Mouse (Mus musculus) layer of hippocampus, adult 2 months (tissue): ENCODE measurements around the gene Snx13. TPM values are rescaled to one million over a fixed set of nuclear protein-coding genes. Genes with fewer than 3 reads are reported as not detected.
A peak's percentile ranks its signal among the peaks of the same experiment; 100 is the strongest.

Experiments used
- DNase-seq, 2 experiments: peaks; one replicate each; pipeline ENCODE4 v3.0.0; 2022; ENCODE audit warnings: low spot score in 2 of 2
- H3K27ac ChIP-seq: fragments of 200-600 bp; 2 replicates; pipeline ENCODE4 v1.8.1; 2022
- H3K4me3 ChIP-seq: fragments of 200-600 bp; 2 replicates; pipeline ENCODE4 v1.8.1; 2022; ENCODE audit warnings: mild to moderate bottlenecking
- CTCF ChIP-seq: fragments of 200-600 bp; conservative IDR thresholded peaks from 2 replicates; pipeline ENCODE4 v1.8.1; 2022; ENCODE audit warnings: antibody characterized with exemption, mild to moderate bottlenecking, moderate library complexity
- long read RNA-seq, 2 experiments: library from polyadenylated mRNA; stranded (forward); transcript quantifications; one replicate each; pipeline ENCODE4 v2.0.0; 2021; ENCODE audit warnings: borderline mapping rate in 2 of 2
- total RNA-seq, 2 experiments: library from RNA; stranded (reverse); gene quantifications; 2 replicates each; pipeline ENCODE4 v1.2.3; 2021

Snx13 gene
- 10 to 100 TPM; 62.0 to 62.1 TPM for total RNA-seq
- long read RNA-seq, experiment 1, full-length matches to known transcripts: 25 of 38 reads
- long read RNA-seq, experiment 1, partial matches to known transcripts: 2 of 38 reads
- long read RNA-seq, experiment 1, other reads (novel, unspliced or antisense): 11 of 38 reads
- long read RNA-seq, experiment 2, full-length matches to known transcripts: 42 of 52 reads
- long read RNA-seq, experiment 2, partial matches to known transcripts: 1 of 52 reads
- long read RNA-seq, experiment 2, other reads (novel, unspliced or antisense): 9 of 52 reads

DNA sequence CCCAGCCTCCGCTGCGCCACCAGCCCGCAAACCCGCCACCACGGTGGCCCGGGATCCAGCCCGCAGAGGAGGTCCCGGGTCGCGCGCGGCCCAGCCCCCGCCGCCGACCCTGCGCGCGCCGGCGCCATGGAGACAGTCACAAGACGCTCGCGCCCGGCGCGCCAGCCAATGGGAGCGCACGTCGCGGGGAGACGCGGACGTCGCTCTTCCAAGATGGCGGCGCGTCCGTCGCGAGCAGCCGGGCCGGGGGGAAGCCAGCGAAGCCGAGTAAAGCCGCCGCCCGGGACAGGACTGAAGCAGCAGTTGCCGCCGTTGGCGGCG lies at the start of gene Snx13:
Gene Snx13, plus strand, starts transcription at position 188 of the 321 bp plus-strand sequence.
- Histone ChIP-seq H3K4me3 (peak within 1 kb of the TSS; percentile 86), H3K27ac (peak within 1 kb of the TSS; percentile 98)
- DNase-seq: peak; percentile 84 to 90
- TF ChIP-seq CTCF: no peak

DNA sequence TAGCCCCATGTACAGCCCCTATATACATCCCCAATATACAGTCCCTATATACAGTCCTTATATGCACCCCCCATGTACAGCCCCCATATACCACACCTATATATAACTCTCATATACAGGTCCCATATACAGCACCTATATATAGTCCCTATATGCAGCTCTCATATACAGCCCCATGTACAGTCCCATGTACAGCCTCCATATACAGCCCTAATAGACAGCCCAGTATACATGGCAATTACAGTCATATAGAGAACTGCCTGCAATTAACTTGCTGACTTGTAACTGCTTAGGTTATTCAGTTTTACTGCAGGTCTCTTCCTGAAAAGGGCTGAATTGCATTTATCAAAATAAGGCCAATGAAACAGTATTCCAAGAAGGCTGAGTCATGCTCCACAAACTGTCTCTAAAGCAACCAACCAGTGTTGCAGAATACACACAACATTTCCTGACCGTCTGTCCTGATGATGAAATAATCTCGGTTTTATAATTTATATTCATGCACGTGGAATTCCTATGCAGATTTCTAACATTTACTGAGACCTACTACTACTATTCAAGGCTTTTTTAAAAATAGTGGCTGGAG lies 49.3 kb upstream of the Snx13 start:
- H3K4me3 ChIP-seq: no peak overlapping the region
- peak in 1 of 2 experiments; percentile 38 for DNase-seq
- H3K27ac ChIP-seq: no peak overlapping the region
- no peak for TF ChIP-seq CTCF

DNA sequence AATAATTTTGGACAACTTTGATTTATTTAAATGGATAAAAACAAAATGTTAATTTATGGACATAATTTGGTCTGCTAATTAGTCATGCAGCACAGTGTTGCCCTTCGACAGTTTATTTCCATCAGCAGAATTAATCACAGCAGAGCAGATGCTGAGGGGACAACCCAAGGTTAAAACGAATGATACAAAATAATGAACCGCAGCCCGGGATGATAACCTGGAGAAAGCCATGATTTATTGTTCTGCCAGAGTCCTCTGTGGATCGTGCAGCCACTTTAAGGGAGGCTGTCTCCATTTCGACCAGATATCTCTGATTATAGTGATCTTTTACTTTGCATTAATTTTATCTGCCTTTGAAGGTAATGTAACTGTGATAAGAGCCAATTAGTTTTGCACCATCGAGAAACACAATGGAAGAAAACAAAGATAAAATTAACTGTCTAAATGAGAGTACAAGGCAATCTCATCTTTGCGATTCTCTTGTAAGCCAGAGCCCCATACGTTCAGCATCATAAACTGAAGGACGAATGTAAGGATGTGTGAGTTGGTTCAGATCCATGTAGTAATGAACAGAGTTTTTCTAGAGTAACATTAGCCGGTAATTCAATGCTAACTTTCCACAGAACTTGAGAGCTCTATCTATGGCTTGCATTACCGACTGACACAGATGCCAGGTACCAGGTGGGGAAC lies 48.1 kb upstream of the Snx13 start:
- Histone ChIP-seq H3K4me3 (no peak overlapping the region), H3K27ac (no peak overlapping the region)
- DNase-seq: no peak
- TF ChIP-seq CTCF: no peak

DNA sequence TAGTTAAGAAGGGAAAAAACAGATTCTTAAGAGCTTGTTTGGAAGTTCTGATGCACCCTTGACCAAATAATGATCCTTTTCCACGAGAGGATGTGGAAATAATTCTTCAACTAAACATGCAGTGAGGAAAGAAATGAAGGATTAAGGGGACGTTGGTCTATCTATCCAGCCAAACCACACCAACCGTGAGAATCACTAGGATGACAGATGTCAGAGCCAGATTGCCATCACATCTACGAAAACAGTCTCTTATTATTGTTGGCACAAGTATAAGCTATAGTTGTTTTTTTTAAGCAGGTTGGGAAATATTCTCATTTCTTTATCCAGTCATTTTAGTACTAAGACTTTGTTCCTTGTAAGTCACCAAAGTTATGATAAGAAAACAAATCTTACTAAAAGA lies 46.7 kb upstream of the Snx13 start:
- H3K27ac ChIP-seq: no peak overlapping the region
- DNase-seq: peak in 1 of 2 experiments; percentile 10
- H3K4me3 ChIP-seq: no peak overlapping the region
- TF ChIP-seq CTCF: no peak

DNA sequence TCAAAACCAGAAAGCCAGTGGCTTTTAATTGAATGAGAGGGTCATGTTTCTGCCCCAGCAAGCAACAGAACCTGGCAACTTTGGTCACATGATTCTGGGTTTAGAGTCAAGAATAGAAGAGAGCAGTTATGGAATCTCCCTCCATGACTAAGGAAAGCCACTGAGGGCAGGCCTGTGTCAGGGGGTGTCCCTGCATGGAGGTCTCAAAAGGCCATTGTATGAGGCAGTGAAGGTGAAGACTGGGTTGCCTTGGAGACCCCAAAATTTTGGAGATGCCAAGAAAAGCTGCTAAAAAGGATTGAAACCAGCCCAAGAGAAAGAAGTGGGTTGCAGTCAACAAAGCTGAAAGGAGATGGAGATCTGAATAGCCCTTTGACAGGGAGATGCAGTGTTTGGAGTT lies 41.2 kb upstream of the Snx13 start:
- Histone ChIP-seq H3K27ac (peak overlapping the region; percentile 46; the same call in 1 of the 2 replicates), H3K4me3 (no peak overlapping the region)
- peak in 1 of 2 experiments; percentile 12 for DNase-seq

DNA sequence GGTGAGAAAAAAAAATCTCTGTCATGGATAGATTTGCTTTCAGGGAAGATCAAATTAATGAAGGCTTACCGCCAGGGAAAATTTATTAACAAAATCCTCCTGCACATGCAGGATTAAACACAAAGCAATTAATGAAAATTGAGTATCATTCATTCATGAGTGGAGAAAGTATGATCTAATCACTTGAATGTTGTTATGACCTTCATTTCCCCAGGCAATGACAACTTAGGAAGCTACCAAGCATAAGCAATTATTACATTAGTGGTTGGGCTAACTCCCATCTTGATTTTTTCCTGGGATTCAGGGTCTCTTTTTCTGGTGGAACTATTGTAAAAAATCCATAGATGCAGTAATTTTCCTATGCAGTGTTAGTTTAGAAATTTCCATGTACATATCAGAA lies 39.1 kb upstream of the Snx13 start:
- Histone ChIP-seq H3K27ac (no peak overlapping the region), H3K4me3 (no peak overlapping the region)
- no peak for TF ChIP-seq CTCF
- DNase-seq: no peak

More for the DNA sequence above, 41.2 kb upstream of the Snx13 start:
- no peak for TF ChIP-seq CTCF

DNA sequence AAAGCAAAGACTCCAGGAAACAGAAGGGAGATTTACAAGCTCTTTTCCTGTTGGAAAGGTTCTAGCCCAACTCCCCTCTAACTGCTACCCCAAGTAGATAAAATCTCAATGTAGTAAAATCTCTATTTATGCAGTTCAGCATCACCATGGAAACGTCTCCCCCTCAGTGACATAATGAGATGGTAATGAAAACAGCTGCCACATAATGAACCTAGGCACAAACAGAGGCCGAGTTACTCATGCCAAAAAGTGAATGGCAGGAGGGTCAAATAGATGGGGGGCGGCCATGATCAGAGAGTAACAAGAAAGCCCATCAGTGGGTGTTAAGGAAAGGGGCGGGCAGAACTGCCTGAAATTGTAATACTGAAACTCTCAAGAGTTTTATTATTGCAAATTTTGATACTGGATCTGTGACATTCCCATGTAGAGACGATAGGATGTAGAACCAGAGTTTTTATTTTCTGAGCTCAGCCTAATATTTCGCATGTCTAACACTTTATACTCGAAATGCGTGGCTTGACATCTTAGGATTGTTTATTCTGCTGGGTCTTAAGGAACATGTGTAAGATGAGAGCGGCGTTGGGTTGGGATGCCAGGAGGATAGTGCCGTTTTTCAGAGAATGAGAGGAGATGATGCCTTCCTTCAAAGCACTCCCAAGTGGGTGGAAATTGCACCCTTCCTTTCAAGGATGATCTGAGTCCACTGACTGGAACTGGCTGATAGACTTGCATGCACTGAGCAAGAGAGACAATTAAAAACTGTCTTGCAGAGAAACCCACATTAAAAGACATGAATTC lies 38.4 kb upstream of the Snx13 start:
- H3K27ac ChIP-seq: peak overlapping the region; percentile 50; the same call in 1 of the 2 replicates
- H3K4me3 ChIP-seq: no peak overlapping the region
- DNase-seq: peak; percentile 31 to 72
- no peak for TF ChIP-seq CTCF

DNA sequence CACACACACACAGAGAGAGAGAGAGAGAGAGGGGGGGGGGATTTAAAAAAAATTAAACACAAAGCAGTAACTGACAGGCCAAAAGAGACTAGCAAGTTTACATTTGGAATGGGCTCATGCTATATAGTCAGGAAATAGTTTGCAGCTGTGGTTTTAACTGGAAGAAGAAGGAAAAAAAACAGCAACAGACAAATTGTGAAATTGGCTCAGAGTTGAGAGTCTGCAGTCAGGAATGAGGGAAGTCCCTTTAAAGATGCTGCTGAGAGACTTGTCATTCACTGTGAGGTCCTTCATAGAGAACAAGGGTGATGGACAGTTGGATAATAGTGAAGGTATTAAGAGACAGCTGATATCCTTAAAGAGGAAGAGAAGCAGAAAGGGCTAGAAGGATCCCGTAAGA lies 35.5 kb upstream of the Snx13 start:
- no peak for TF ChIP-seq CTCF
- H3K27ac ChIP-seq: no peak overlapping the region
- H3K4me3 ChIP-seq: no peak overlapping the region
- no peak for DNase-seq

DNA sequence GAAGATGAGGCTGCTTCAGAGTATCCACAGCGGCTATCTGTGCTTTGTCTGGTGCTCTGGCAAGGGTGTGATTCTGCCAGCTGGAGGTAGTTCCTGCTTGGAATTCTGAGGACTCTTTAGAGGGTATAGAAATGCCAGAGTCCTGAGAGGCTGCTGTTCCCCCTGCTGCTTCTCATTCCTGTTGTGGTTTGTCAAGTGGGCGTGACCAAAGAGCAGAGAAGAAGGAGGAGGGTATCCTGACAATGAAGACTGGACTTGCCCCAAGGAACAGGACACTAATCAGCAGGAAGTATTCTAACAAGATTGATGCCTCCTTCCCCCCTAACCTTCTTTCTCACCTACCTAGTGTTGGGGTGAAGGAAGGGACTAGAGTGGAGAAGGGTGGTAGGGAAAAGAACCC lies 33.0 kb upstream of the Snx13 start:
- Histone ChIP-seq H3K4me3 (no peak overlapping the region), H3K27ac (no peak overlapping the region)
- no peak for TF ChIP-seq CTCF
- DNase-seq: no peak

DNA sequence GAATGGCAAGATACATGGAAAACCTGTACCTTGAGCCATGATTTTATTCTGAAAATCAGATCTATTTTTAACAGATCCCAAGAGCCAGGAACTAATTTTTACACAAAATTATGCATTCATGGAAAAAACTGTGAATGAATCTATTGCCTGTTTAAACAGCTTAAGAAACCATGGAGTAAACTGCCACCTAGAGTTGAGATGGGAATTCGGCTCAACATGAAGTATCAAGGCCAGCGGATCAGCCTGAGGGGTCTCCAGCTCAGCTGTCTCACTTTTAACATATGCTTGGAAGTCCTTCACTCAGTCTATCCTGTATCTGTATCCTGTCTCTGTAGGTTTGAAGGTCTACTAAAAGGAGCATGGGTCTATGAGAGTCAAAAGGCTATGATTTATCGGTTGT lies 30.9 kb upstream of the Snx13 start:
- no peak overlapping the region for H3K4me3 ChIP-seq
- peak; percentile 89 for TF ChIP-seq CTCF
- no peak overlapping the region for H3K27ac ChIP-seq
- peak; percentile 34 to 42 for DNase-seq

DNA sequence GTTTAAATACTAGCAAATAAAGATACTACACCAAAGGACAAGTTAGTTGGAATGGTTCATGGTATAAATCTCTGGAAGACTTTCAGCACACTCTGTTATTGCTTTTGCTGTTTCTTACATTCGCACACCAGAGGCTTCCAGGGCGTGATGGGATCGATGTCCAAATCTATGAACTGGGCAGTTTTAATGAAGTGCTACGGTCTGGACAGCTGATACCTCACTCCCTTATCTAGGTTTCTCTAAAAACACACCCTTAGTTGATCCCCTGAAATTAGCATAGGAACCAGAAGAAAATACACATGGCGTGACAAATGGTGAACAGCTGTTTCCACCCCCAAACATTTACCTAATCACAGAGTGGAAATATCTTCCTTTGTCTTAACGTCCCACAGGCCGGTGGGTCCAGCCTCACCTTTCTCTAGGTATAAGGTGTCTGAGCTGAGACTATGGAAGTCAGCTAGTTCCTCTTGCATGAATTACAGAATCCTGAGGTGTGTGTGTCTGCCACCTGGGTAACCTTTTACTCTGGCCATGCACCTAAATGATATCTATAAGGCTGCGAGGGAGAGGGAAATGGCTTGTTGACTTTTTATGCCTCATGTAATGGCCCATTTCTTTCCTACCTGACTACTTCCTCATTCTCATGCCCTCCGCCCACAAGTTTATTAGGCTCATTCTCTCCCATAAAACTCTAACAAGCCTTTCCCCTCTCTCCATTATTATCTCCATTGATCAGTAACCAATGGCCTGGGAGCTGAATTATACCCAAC lies 30.3 kb upstream of the Snx13 start:
- TF ChIP-seq CTCF: no peak
- DNase-seq: no peak
- Histone ChIP-seq H3K27ac (no peak overlapping the region), H3K4me3 (no peak overlapping the region)

DNA sequence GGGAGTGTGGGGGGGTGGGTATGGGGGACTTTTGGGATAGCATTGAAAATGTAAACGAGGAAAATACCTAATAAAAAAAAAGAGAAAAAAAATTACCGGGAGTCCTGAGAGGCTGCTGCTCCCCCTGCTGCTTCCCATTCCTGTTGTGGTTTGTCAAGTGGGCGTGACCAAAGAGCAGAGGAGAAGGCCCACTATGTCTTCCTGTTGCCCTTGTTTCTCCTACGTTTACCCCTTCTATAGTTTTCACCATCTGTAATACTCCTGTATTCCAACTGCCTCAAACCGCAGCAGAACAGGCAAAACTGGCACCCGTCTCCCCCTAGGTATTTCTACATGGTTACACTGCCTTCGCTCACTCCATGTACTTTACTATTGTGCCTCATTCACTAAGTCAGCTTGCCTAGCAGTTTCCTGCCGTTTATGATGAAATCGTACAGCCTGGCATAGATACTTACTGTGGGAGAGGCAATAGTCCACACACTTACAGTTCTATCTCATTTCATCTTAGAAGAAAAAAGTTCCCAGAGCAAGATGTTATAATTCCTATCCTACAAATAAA lies 28.2 kb upstream of the Snx13 start:
- no peak for DNase-seq
- no peak for TF ChIP-seq CTCF
- Histone ChIP-seq H3K4me3 (no peak overlapping the region), H3K27ac (no peak overlapping the region)
